Mouse (Mus musculus): ENCODE data around the gene Ace. TPM values are rescaled to one million over a fixed set of nuclear protein-coding genes. Genes with fewer than 3 reads are reported as not detected.
A peak's percentile ranks its signal among the peaks of the same experiment; 100 is the strongest.

Ace gene
- total and polyA plus RNA-seq, 3 experiments, result 18.8 to 42.1 (median 23.7) TPM

GRCm38 (mm10) chr11:105927065-105928030 lies 40.4 kb upstream of the Ace start:
- peak; percentile 68 to 71 for DNase-seq
- WGBS, result 63% methylated on average over 14 of the region's 14 CpGs
- intact Hi-C loops (cut with DNase I), result loop anchor here (1.0 to 10.0 kb wide), 4 partner anchors 42 to 317 kb away; no protein-coding TSS in a partner anchor
- peaks cover 1% of the 10 kb centered on the region for H3K4me1 ChIP-seq (ENCODE audit: control insufficient read depth, insufficient read depth, low read length)
- no peak overlapping the region for H3K4me3 ChIP-seq
- H3K36me3 ChIP-seq (ENCODE audit: control insufficient read depth, insufficient read depth, low read length), result no peaks in the 10 kb centered on the region
- no peak overlapping the region for H3K9ac ChIP-seq (ENCODE audit: low read depth, low read length)
- no peaks in the 10 kb centered on the region for H3K79me2 ChIP-seq (replicated peaks; ENCODE audit: control insufficient read depth, insufficient read depth, low read length)
- TF ChIP-seq EP300 (IDR thresholded peaks at IDR 0.05; ENCODE audit: insufficient read depth, low read depth, low read length) (peak; percentile 80; the same call in 1 of the 2 replicates), CTCF (IDR thresholded peaks at IDR 0.05) (0 out of 2 replicates have a peak, but pooled peaks have one; percentile 100), POLR2A (IDR thresholded peaks at IDR 0.05; ENCODE audit: insufficient read depth, low read depth, low read length) (no peak)
- H3K27ac ChIP-seq, result no peak overlapping the region
- H3K27me3 ChIP-seq (ENCODE audit: control insufficient read depth, insufficient read depth, low read length), result no peaks in the 10 kb centered on the region

GRCm38 (mm10) chr11:105928171-105928570 lies 39.6 kb upstream of the Ace start:
- intact Hi-C loops (cut with DNase I), result loop anchor here (10.0 kb wide), 1 partner anchor 317 kb away; no protein-coding TSS in a partner anchor
- peaks cover 1% of the 10 kb centered on the region for H3K4me1 ChIP-seq (ENCODE audit: control insufficient read depth, insufficient read depth, low read length)
- TF ChIP-seq CTCF (IDR thresholded peaks at IDR 0.05) (no peak), POLR2A (IDR thresholded peaks at IDR 0.05; ENCODE audit: insufficient read depth, low read depth, low read length) (no peak), EP300 (IDR thresholded peaks at IDR 0.05; ENCODE audit: insufficient read depth, low read depth, low read length) (no peak)
- H3K4me3 ChIP-seq, result no peak overlapping the region
- WGBS, result 79% methylated on average over 5 of the region's 5 CpGs
- no peaks in the 10 kb centered on the region for H3K27me3 ChIP-seq (ENCODE audit: control insufficient read depth, insufficient read depth, low read length)
- no peak overlapping the region for H3K27ac ChIP-seq
- no peaks in the 10 kb centered on the region for H3K36me3 ChIP-seq (ENCODE audit: control insufficient read depth, insufficient read depth, low read length)
- H3K9ac ChIP-seq (ENCODE audit: low read depth, low read length), result no peak overlapping the region
- H3K79me2 ChIP-seq (replicated peaks; ENCODE audit: control insufficient read depth, insufficient read depth, low read length), result no peaks in the 10 kb centered on the region
- DNase-seq, result no peak

GRCm38 (mm10) chr11:105931380-105931779 lies 36.4 kb upstream of the Ace start:
- no peaks in the 10 kb centered on the region for H3K79me2 ChIP-seq (replicated peaks; ENCODE audit: control insufficient read depth, insufficient read depth, low read length)
- H3K27ac ChIP-seq, result no peak overlapping the region
- no peak overlapping the region for H3K9ac ChIP-seq (ENCODE audit: low read depth, low read length)
- H3K27me3 ChIP-seq (ENCODE audit: control insufficient read depth, insufficient read depth, low read length), result no peaks in the 10 kb centered on the region
- H3K4me3 ChIP-seq, result no peak overlapping the region
- WGBS, result 83% methylated on average over 3 of the region's 3 CpGs
- intact Hi-C loops (cut with DNase I), result no loop called here
- H3K4me1 ChIP-seq (ENCODE audit: control insufficient read depth, insufficient read depth, low read length), result peaks cover 6% of the 10 kb centered on the region
- DNase-seq, result no peak
- no peaks in the 10 kb centered on the region for H3K36me3 ChIP-seq (ENCODE audit: control insufficient read depth, insufficient read depth, low read length)
- TF ChIP-seq POLR2A (IDR thresholded peaks at IDR 0.05; ENCODE audit: insufficient read depth, low read depth, low read length) (no peak), EP300 (IDR thresholded peaks at IDR 0.05; ENCODE audit: insufficient read depth, low read depth, low read length) (no peak), CTCF (IDR thresholded peaks at IDR 0.05) (no peak)

DNA sequence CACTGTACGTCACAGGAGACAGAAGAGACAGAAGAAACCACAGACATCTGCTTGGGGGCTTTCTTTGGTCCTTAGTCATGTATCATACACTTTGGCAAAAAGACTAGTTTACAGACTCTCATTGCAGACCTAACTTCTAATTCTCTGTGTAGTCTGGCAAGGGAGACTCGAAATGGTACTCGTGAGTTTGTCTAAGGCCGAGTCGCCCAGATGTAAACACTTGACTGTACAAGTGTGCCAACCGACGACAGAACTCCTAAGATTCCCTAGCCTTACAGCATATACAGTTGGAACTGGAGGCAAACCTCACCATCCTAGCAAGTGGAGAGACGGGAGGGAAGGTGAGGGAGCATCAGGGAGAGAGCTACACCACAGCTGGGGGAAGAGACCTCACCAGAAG lies 34.0 kb upstream of the Ace start:
- Histone ChIP-seq H3K27ac (peak overlapping the region; percentile 54; the same call in 1 of the 2 replicates), H3K79me2 (replicated peaks; ENCODE audit: control insufficient read depth, insufficient read depth, low read length) (no peaks in the 10 kb centered on the region), H3K4me1 (ENCODE audit: control insufficient read depth, insufficient read depth, low read length) (peaks cover 15% of the 10 kb centered on the region), H3K36me3 (ENCODE audit: control insufficient read depth, insufficient read depth, low read length) (no peaks in the 10 kb centered on the region), H3K4me3 (no peak overlapping the region), H3K9ac (ENCODE audit: low read depth, low read length) (no peak overlapping the region), H3K27me3 (ENCODE audit: control insufficient read depth, insufficient read depth, low read length) (no peaks in the 10 kb centered on the region)
- intact Hi-C loops (cut with DNase I), result no loop called here
- no peak for DNase-seq
- no peak for TF ChIP-seq EP300 (IDR thresholded peaks at IDR 0.05; ENCODE audit: insufficient read depth, low read depth, low read length)
- TF ChIP-seq POLR2A (IDR thresholded peaks at IDR 0.05; ENCODE audit: insufficient read depth, low read depth, low read length), result no peak
- 83% methylated on average over 8 of the region's 8 CpGs for WGBS

GRCm38 (mm10) chr11:105934303-105934711 lies 33.4 kb upstream of the Ace start:
- Histone ChIP-seq H3K4me1 (ENCODE audit: control insufficient read depth, insufficient read depth, low read length) (peaks cover 15% of the 10 kb centered on the region), H3K27ac (peak overlapping the region; percentile 54), H3K79me2 (replicated peaks; ENCODE audit: control insufficient read depth, insufficient read depth, low read length) (no peaks in the 10 kb centered on the region), H3K36me3 (ENCODE audit: control insufficient read depth, insufficient read depth, low read length) (no peaks in the 10 kb centered on the region), H3K9ac (ENCODE audit: low read depth, low read length) (no peak overlapping the region), H3K27me3 (ENCODE audit: control insufficient read depth, insufficient read depth, low read length) (no peaks in the 10 kb centered on the region), H3K4me3 (no peak overlapping the region)
- DNase-seq, result peak; percentile 39 to 53
- TF ChIP-seq POLR2A (IDR thresholded peaks at IDR 0.05; ENCODE audit: insufficient read depth, low read depth, low read length), result no peak
- TF ChIP-seq CTCF (IDR thresholded peaks at IDR 0.05), result no peak
- TF ChIP-seq EP300 (IDR thresholded peaks at IDR 0.05; ENCODE audit: insufficient read depth, low read depth, low read length), result no peak
- intact Hi-C loops (cut with DNase I), result no loop called here
- 60% methylated on average over 5 of the region's 5 CpGs for WGBS

DNA sequence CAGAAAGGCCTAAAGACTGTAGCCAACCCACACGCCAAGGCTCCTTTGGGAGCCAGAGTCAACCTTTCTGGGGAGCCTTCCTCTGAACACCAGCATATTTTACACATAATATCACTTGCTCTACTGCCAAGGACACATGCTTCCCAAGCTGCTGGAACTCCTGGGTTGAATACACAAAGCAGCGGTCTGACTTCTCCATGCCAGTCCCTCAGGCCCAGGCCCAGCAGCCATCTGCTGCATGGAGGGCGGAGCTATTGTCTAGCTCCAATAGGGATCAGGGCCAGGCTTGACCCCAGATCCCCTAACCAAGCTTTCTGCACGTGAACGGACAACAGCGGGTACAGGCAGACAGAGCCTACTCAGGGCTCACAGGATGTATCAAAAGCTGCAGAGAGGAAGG lies 32.9 kb upstream of the Ace start:
- Histone ChIP-seq H3K9ac (ENCODE audit: low read depth, low read length) (no peak overlapping the region), H3K27me3 (ENCODE audit: control insufficient read depth, insufficient read depth, low read length) (no peaks in the 10 kb centered on the region), H3K79me2 (replicated peaks; ENCODE audit: control insufficient read depth, insufficient read depth, low read length) (no peaks in the 10 kb centered on the region), H3K4me1 (ENCODE audit: control insufficient read depth, insufficient read depth, low read length) (peaks cover 15% of the 10 kb centered on the region), H3K36me3 (ENCODE audit: control insufficient read depth, insufficient read depth, low read length) (no peaks in the 10 kb centered on the region), H3K4me3 (no peak overlapping the region), H3K27ac (peak overlapping the region; percentile 54)
- WGBS, result 72% methylated on average over 6 of the region's 6 CpGs
- intact Hi-C loops (cut with DNase I), result no loop called here
- DNase-seq, result peak in 1 of 2 experiments; percentile 53
- 0 out of 2 replicates have a peak, but pooled peaks have one; percentile 6 for TF ChIP-seq EP300 (IDR thresholded peaks at IDR 0.05; ENCODE audit: insufficient read depth, low read depth, low read length)
- no peak for TF ChIP-seq POLR2A (IDR thresholded peaks at IDR 0.05; ENCODE audit: insufficient read depth, low read depth, low read length)
- TF ChIP-seq CTCF (IDR thresholded peaks at IDR 0.05), result no peak
